Mouse (Mus musculus) B cell, adult 2 months (primary cell): ENCODE measurements around the gene Tmem97.
A peak's percentile ranks its signal among the peaks of the same experiment; 100 is the strongest.

ENCODE experiments used
- DNase-seq, 2 experiments: peaks; one replicate each; pipeline ENCODE4 v3.0.0; 2022

Gene Tmem97

DNA sequence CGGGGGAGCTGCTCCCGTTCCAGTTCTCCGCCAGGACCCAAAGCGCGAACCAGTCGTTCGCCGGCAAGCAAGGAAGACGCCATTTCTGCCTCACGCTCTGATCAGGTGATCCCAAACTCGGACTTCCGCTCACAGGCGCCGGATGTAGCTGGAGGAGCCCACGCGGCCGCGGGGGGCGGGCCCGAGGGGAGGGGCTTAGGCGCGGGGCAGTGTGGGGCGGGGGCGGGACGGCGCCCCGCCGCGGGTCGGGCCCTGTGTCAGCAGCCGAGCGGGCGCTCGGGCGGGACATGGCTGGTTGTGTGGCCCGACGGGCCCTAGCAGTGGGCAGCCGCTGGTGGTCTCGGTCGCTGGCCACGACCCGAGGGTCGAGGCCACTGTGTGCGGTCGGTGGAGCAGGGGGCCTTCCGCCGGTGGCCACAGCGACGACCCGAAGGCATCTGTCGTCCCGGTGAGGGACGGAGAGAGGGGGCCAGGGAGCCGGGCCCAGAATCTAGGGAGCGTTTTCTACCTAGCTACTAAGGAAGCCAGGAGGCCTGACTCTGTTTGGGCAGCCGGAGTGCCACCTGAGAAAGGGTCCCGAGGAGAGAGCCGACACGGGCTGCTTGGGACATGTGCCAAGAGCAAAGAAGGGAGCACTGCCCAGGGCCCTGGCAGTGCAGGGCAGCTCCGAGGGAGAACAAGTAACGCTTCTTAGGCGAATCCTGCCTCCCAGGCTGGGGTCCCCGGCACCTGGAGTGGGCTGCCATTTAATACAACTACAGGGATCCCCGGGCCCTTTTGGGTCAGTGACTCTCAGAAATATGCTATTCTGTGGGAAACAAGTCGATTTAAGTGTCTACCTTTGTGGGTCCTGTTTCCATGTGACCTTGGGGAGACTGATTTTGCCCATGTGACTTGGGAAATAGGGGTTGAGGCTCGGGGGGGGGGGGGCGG, 38.3 kb downstream of the Tmem97 start, which contains the start of the genes Tmem199 and Poldip2:
TSS of gene Tmem199 (minus strand) at position 148 of the 933 bp plus-strand sequence.
TSS of gene Poldip2 (plus strand) at position 169 of the 933 bp plus-strand sequence.
- peak; percentile 93 for DNase-seq

DNA sequence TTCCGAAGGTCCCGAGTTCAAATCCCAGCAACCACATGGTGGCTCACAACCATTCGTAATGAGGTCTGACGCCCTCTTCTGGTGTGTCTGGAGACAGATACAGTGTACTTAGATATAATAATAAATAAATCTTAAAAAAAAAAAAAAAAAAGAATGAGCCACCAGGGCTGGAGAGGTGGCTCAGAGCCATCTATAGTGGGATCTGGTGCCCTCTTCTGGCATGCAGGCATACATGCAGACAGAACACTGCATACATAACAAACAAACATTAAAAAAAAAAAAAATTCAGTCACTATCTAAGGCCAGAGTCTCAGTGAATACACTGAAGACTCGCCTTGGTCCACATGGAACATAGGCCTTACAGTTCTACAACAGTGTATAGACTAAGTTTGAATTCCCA, 41.4 kb downstream of the Tmem97 start:
- peak; percentile 40 to 52 for DNase-seq

DNA sequence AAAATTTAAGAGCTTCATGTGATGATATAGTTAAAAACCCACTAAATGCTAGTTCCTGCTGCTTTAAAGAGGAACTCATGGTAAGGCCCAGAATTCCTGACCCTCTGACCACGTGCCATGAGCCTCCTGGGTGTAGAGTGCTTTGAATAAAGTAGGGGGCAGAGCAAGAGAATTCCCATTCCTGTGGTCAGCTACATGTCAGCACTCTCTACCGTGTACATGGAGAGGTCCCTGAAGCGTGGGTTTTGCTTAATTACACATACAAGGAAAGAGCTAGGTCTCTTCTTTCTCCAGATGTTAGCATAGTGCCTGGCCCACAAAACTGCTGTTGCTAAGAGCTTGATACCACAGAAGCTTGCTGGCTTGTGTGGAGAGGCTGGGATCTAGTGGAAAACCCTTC, 45.1 kb downstream of the Tmem97 start:
- no peak for DNase-seq

DNA sequence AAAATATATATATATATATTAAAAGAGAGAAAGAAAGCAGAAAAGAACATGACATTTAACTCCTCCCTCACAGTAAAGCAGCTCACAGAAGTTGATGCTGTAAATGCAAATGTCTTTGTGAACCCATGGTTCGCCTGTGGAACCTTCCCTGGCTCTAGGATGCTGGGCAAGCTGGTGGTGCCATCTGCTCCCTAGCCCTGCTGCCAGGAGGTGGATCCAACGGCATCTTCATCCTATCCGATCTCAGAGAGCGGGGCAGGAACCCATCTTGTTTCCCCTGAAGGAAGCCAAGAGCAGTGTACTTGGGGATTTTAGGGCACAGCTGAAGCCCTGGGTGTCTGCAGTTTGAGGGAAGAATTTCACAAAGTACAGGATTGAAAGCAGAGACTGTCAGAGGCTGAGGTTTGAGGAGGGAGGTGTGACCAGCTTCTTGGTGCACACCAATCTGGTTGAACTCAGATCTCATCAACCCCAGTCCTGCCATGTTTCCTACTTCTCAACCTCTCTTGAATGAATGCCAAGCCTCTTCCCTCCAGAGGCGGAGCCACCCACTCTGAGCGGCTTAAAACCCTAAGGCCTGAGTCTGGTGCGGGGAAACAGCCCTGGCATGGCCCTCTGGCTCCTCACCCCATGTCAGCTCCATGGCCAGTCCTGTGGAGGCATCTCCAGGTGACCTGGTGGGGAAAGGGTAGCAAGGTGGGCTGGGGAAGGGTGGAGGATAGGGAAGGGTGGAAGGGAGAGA, 47.5 kb downstream of the Tmem97 start, which contains the start of gene Sebox:
TSS of gene Sebox (plus strand) at position 539 of the 742 bp plus-strand sequence.
- no peak for DNase-seq

DNA sequence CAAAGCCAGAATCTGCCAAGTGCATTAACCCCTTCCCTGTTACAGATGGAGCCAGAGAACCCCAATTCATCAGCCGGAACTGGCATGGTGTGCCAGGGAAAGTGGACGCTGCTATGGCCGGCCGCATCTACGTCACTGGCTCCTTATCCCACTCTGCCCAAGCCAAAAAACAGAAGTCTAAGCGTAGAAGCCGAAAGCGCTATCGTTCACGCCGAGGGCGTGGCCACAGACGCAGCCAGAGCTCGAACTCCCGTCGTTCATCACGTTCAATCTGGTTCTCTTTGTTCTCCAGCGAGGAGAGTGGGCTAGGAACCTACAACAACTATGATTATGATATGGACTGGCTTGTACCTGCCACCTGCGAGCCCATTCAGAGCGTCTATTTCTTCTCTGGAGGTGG, 49.0 kb downstream of the Tmem97 start:
- no peak for DNase-seq

DNA sequence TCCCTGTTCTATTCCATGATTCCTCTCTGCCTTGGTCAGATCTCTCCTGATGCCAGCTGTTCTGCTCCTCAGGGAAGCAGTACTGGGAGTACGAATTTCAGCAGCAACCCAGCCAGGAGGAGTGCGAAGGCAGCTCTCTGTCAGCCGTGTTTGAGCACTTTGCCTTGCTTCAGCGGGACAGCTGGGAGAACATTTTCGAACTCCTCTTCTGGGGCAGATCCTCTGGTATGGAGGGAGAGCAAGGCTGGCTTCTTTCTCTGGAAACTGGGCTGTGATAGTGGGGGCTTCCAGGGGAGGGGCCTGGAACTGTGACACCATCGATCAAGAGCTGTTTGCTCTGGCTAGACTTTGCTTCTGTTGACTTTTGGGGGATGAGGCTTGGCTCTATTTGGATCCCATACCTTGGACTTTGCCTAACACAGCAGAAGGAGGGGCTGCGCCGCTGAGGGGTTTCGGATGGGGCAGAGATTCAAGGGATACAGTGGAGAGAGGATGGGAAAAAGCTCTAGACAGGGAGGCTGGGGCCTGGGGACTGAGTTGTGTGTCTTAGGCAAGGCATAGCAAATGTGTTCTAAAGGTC, 49.9 kb downstream of the Tmem97 start:
- no peak for DNase-seq

DNA sequence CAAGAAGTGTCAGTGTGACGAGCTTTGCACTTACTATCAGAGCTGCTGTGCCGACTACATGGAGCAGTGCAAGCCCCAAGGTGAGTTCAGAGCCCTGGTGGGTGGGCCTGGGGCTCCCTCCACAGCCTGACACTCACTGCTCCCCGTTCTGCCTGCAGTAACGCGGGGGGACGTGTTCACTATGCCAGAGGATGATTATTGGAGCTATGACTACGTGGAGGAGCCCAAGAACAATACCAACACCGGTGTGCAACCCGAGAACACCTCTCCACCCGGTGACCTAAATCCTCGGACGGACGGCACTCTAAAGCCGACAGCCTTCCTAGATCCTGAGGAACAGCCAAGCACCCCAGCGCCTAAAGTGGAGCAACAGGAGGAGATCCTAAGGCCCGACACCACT, 51.0 kb downstream of the Tmem97 start:
- DNase-seq = no peak

DNA sequence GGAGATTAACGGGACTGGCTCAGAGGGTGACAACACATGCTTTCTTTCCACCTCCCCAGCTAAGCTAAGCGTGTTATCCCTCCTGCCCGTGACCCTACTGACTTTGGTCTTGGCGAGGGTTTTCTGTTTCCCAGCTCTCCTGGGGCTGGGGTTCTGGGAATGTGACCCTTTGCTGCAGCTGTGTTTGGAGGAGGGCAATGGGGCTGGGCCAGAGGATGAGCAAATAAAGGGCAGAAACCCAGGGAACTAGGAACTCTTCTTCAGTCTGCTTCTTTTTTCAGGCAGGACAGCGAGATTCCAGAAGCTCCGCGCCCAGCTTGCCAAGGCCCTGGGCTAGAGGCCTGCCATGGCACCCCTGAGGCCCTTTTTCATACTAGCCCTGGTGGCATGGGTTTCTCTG, 51.6 kb downstream of the Tmem97 start, which contains the start of gene Vtn:
TSS of gene Vtn (plus strand) at position 88 of the 400 bp plus-strand sequence.
- no peak for DNase-seq

DNA sequence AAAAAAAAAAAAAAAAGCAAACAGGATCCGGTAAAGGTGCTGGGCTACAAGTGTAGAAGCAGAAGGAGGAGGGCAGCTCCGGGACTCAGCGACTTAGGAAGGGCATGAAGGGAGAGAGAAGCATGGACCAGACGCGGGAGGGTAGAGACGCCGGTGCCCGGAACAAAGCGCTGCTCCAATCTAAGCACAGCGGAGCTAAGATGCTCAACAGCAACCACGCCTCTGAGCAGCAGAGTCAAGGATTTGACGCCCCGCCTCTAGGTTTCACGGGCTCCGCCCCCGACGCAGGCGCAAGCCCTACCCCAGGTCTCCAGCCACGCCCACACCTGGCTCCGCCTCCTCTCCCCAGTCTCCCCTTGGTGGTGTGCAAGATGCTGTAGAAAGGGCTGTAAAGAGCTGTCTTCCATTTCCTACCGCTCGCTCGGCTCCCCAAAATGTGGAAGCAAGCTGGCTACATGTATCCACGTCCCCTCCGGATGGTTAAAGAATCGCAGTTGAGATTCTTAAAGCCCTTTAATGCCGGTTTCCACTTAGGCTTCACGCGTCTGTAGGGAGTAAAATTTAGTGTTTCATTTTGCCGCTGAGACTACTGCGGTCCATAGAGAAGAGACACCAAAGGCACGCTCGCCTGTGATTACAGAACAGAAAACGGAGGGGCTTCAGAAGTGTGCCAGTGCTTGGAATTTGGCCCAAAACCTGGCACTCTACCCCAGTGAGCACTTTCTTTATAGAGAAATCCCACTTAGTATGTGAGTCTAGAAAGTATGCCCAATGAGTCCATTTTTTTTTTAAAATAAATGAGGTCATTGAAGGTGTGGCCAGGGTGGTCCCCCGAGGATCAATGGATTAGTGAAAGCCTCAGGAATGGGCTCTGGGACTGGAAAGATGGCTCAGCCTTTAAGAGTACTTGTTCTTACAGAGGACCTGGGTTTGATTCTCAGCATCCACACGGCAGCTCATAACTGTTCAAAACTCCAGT, 52.7 kb downstream of the Tmem97 start, which contains the start of gene Sarm1:
TSS of gene Sarm1 (minus strand) at position 211 of the 979 bp plus-strand sequence.
- peak; percentile 99 to 100 for DNase-seq

DNA sequence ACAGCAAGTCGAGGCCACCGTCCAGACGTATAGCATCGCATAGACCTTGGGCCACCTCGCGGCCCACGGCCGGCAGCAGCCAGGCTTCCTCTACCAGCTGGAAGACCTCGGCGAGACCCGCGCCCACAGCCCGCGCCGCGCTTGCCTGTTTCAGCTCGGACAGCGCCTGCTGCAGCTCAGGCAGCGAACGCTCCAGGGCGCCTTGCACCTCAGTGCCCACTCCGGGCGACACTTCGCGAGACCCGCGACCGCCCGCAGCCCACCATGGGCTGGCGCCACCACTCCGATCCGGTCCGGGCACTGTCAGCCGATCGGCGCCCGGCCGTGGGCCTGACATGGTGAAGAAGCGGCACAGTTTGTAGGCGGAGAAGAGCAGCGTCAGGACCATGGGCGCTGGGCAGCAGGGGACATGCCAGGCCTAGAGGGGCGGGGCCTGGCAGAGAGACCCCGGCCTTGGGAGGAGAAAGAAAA, 53.5 kb downstream of the Tmem97 start:
- peak; percentile 34 to 41 for DNase-seq

DNA sequence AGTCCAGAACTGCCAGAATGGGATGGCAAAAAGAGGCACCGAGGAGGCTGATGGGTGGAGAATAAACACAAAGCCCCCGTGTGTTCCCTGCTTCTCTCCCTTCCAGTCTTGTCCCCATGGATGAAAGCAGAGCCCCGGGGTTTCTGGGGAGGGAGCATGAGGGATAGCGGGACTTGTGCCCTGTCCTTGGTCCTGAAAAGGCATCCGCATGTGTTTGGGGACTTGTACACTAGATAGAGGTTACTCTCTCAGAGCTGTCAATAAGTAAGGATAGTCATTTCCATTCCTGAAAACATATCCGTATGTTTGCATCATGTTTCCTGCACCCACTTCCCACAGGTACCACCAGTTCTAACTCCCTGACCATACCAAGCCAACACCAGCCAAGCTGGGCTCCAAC, 54.7 kb downstream of the Tmem97 start:
- DNase-seq = peak; percentile 33 to 40
